Mouse (Mus musculus) kidney, postnatal 0 days (tissue): Measurements from ENCODE around the gene Ccdc194. TPM values are rescaled to one million over a fixed set of nuclear protein-coding genes. Genes with fewer than 3 reads are reported as not detected.
A peak's percentile ranks its signal among the peaks of the same experiment; 100 is the strongest.
"Not testable (repeated sequence)": the region's sequence is repeated elsewhere in the genome, so short reads cannot be mapped to it uniquely, and the experiment has no call there.

Experiments
- ATAC-seq: fragments of 200-750 bp; cut with Nextera tagmentation; replicated peaks from 2 replicates; pipeline ENCODE4 v1.8.0; 2017; ENCODE audit warnings: low read depth, moderate number of reproducible peaks, moderate TSS enrichment, moderate library complexity; ENCODE audit not compliant: low FRiP score
- DNase-seq: peaks from one replicate; pipeline ENCODE4 v3.0.0-alpha.2; 2016; ENCODE audit warnings: low spot score
- H3K27ac ChIP-seq: fragments of 300-500 bp; sonication (generic); 2 replicates; pipeline ENCODE4 v1.5.1; 2014; ENCODE audit warnings: mild to moderate bottlenecking
- H3K27me3 ChIP-seq: fragments of 300-500 bp; sonication (generic); 2 replicates; pipeline ENCODE4 v1.6.1; 2014; ENCODE audit warnings: low read length, mixed read lengths; ENCODE audit not compliant: insufficient read depth
- H3K36me3 ChIP-seq: fragments of 300-500 bp; sonication (generic); 2 replicates; pipeline ENCODE4 v1.6.1; 2014; ENCODE audit warnings: low read length, mixed read lengths; ENCODE audit not compliant: insufficient read depth
- H3K4me1 ChIP-seq: fragments of 300-500 bp; sonication (generic); replicated peaks from 2 replicates; pipeline ENCODE4 v1.6.1; 2014; ENCODE audit warnings: antibody characterized with exemption, low read length, mixed read lengths; ENCODE audit not compliant: insufficient read depth
- H3K4me2 ChIP-seq: fragments of 300-500 bp; sonication (generic); 2 replicates; pipeline ENCODE4 v1.6.1; 2014; ENCODE audit warnings: mild to moderate bottlenecking, low read length, moderate library complexity, mixed read lengths
- H3K4me3 ChIP-seq: fragments of 300-500 bp; sonication (generic); replicated peaks from 2 replicates; pipeline ENCODE4 v1.5.1; 2014; ENCODE audit warnings: low read depth, low read length
- H3K9ac ChIP-seq: fragments of 300-500 bp; sonication (generic); 2 replicates; pipeline ENCODE4 v1.6.1; 2014; ENCODE audit warnings: low read depth, low read length
- H3K9me3 ChIP-seq: fragments of 300-500 bp; sonication (generic); replicated peaks from 2 replicates; pipeline ENCODE4 v1.6.1; 2016; ENCODE audit warnings: low read length, inconsistent platforms, mixed read lengths
- CTCF ChIP-seq: IDR thresholded peaks from 2 replicates; pipeline ENCODE4 v1.5.1; 2016; ENCODE audit warnings: antibody characterized with exemption, low read depth, mild to moderate bottlenecking, moderate library complexity
- WGBS: fragments of 180-500 bp; shearing (Covaris S2); extraction: QIAGEN DNeasy Blood & Tissue Kit; methylation state at CpG from one replicate; pipeline ENCODE4 v1.1.7; 2014; 5-methylcytosine and 5-hydroxymethylcytosine counted together
- polyA plus RNA-seq: library from polyadenylated mRNA; unstranded; fragments of >200 nt; fragmentation: Nextera tagmentation; extraction: Ambion mirVana; gene quantifications from 2 replicates; pipeline ENCODE4 v1.2.1, GENCODE M21; 2015

The Ccdc194 gene
- polyA plus RNA-seq, 1 experiment from 2014 or later: 0.20 TPM

GRCm38 (mm10) chr8:71542632-71543343 is 17.3 kb upstream of the Ccdc194 start, which contains the start of gene Mvb12a:
Mvb12a (plus strand) TSS chr8:71542922.
- Histone ChIP-seq H3K9me3 (no peaks in the 10 kb centered on the region), H3K27ac (peak within 1 kb of the TSS; percentile 69), H3K4me3 (peak within 1 kb of the TSS; percentile 70), H3K9ac (peak within 1 kb of the TSS; percentile 62), H3K4me2 (peak within 1 kb of the TSS; percentile 68), H3K4me1 (peaks cover 9% of the 10 kb centered on the region; the same call in 1 of the 2 replicates), H3K27me3 (no peaks in the 10 kb centered on the region), H3K36me3 (peaks cover 20% of the 10 kb centered on the region)
- under 1% methylated on average over 55 of the region's 55 CpGs for WGBS
- ATAC-seq (peak; percentile 96), DNase-seq (peak; percentile 100)
- no peak for TF ChIP-seq CTCF

- peak; percentile 17; the same call in 1 of the 2 replicates for TF ChIP-seq CTCF
- Histone ChIP-seq H3K27ac (peak within 1 kb of the TSS; percentile 83), H3K36me3 (no peaks in the 10 kb centered on the region), H3K9ac (peak within 1 kb of the TSS; percentile 62), H3K9me3 (no peaks in the 10 kb centered on the region), H3K4me2 (peak within 1 kb of the TSS; percentile 65), H3K27me3 (no peaks in the 10 kb centered on the region), H3K4me1 (peaks cover 18% of the 10 kb centered on the region; the same call in 1 of the 2 replicates), H3K4me3 (peak within 1 kb of the TSS; percentile 50)
- peak; percentile 98 for DNase-seq
- WGBS: 4% methylated on average over 37 of the region's 37 CpGs
- ATAC-seq: peak; percentile 81
Measured at GRCm38 (mm10) chr8:71537028-71537867, 11.7 kb upstream of the Ccdc194 start, which contains the start of gene Bst2. Bst2 (minus strand) TSS chr8:71537456.

- no peak overlapping the region for H3K27ac ChIP-seq
- DNase-seq (no peak), ATAC-seq (no peak)
- no peaks in the 10 kb centered on the region for H3K9me3 ChIP-seq
- peak overlapping the region; percentile 65 for H3K4me2 ChIP-seq
- 73% methylated on average over 5 of the region's 5 CpGs for WGBS
- H3K9ac ChIP-seq: 0 out of 2 replicates have a peak overlapping the region, but pooled peaks have one; percentile 62
- no peak for TF ChIP-seq CTCF
- no peaks in the 10 kb centered on the region for H3K36me3 ChIP-seq
- no peaks in the 10 kb centered on the region for H3K27me3 ChIP-seq
- H3K4me3 ChIP-seq: peak overlapping the region; percentile 50; the same call in 1 of the 2 replicates
- H3K4me1 ChIP-seq: peaks cover 18% of the 10 kb centered on the region
Measured at GRCm38 (mm10) chr8:71535663-71536062, 10.2 kb upstream of the Ccdc194 start.

- Histone ChIP-seq H3K27ac (0 out of 2 replicates have a peak overlapping the region, but pooled peaks have one; percentile 19), H3K27me3 (no peaks in the 10 kb centered on the region), H3K4me1 (peaks cover 21% of the 10 kb centered on the region), H3K36me3 (no peaks in the 10 kb centered on the region), H3K9me3 (no peaks in the 10 kb centered on the region), H3K4me2 (no peak overlapping the region), H3K9ac (no peak overlapping the region), H3K4me3 (no peak overlapping the region)
- ATAC-seq: no peak
- DNase-seq: no peak
- TF ChIP-seq CTCF: peak; percentile 38
- 40% methylated on average over 3 of the region's 3 CpGs for WGBS
Measured at GRCm38 (mm10) chr8:71534263-71534810, 8.8 kb upstream of the Ccdc194 start.

GRCm38 (mm10) chr8:71530735-71531467 is 5.4 kb upstream of the Ccdc194 start:
- not testable (repeated sequence) for H3K9ac ChIP-seq, H3K4me2 ChIP-seq, H3K27me3 ChIP-seq, H3K4me3 ChIP-seq, H3K9me3 ChIP-seq, ATAC-seq, H3K36me3 ChIP-seq
- peak; percentile 60 for TF ChIP-seq CTCF
- DNase-seq: peak; percentile 74
- Histone ChIP-seq H3K4me1 (peaks cover 11% of the 10 kb centered on the region; the same call in 1 of the 2 replicates), H3K27ac (0 out of 2 replicates have a peak overlapping the region, but pooled peaks have one; percentile 6)
- 49% methylated on average over 5 of the region's 12 CpGs for WGBS
